Mouse (Mus musculus) CD4-positive, CD25-positive, alpha-beta regulatory T cell (primary cell): ENCODE data around the gene Wscd2. TPM values are rescaled to one million over a fixed set of nuclear protein-coding genes. Genes with fewer than 3 reads are reported as not detected.

Source experiments
- polyA plus RNA-seq: library from polyadenylated mRNA; unstranded; fragments of 100-300 nt; shearing (Covaris generic); gene quantifications from one replicate; pipeline ENCODE4 v1.2.1, GENCODE M21; 2017

Wscd2 gene
- polyA plus RNA-seq = 0.92 TPM

DNA sequence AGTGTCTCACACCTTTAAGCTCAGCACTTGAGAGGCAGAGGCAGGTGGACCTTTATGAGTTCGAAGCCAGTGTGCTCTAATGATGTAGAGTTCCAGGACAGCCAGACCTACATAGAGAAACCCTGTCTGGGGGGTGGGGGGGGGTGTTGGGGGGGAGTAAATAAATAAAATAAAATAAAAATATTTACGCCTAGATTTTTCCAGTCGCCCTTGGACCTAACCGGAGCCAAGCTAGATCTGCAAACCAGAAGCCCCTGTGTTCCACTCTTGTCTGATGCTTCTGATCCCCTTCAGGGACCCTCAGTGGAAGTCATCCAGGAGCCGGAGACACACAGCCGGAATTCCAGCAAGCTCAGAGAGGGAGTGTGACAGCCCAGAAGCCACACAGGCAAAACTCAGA lies at the start of gene Wscd2:
TSS of gene Wscd2 (plus strand) at position 301 of the 400 bp plus-strand sequence.

Other genes with a start within 250 kb of the Wscd2 start
- 0.05 TPM for gene Sgsm1, start 179.5 kb upstream of the Wscd2 start, polyA plus RNA-seq
- not detected for gene Aym1, start 133.0 kb upstream of the Wscd2 start, polyA plus RNA-seq
- gene Cmklr1, start 160.1 kb downstream of the Wscd2 start, polyA plus RNA-seq = not detected
- gene 1700069L16Rik, start 234.4 kb downstream of the Wscd2 start, polyA plus RNA-seq = not detected
- gene Ficd, start 245.5 kb downstream of the Wscd2 start, polyA plus RNA-seq = 10.0 TPM